Mouse (Mus musculus) spleen, postnatal 4 days (tissue): ENCODE data around the gene Hist2h2ab.
A peak's percentile ranks its signal among the peaks of the same experiment; 100 is the strongest.
"Not testable (repeated sequence)": the region's sequence is repeated elsewhere in the genome, so short reads cannot be mapped to it uniquely, and the experiment has no call there.

Source experiments
- DNase-seq, 2 experiments: peaks; one replicate each; pipeline ENCODE4 v3.0.0; 2022; ENCODE audit warnings: low spot score in 2 of 2

Gene Hist2h2ab

DNA sequence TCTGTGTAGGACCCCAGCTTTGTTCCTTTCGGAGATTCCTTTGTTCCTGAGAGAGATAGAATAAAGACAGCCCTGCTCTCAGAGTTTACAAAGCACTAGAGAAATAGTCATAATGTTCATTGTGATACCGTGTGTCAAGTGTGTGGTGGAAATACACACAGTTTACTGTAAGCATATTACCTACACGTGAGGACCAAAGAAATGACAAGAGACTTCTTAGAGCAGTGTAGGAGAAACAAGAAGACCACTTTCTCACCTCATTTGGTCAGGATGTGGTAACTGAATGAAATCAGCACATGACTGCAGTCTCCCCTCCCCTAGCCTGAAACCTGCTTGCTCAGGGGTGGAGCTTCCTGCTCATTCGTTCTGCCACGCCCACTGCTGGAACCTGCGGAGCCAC, 21.5 kb upstream of the Hist2h2ab start:
- no peak for DNase-seq

DNA sequence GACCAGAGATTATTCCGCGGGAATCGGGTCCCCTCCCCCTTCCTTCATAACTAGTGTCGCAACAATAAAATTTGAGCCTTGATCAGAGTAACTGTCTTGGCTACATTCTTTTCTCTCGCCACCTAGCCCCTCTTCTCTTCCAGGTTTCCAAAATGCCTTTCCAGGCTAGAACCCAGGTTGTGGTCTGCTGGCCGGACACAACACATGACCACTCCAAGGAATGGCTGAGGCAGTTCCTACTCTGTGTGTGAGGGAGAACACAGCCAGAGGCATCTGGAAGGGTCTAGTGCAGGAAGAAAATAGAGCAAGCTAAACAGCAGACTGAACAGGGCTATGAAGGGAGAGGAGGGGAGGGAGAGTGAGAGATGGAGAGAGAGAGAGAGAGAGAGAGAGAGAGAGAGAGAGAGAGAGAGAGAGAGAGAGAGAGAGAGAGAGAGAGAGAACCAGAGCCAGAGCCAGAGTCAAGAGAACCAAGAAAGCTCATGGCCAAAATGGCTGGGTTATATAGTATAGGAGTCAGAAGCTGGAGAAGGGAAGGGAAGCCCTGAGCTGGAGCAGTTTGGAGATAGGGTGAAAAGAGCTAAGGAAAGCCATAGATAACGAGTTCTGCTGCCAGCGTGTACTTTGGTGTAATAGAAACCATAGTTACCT, 20.9 kb upstream of the Hist2h2ab start:
- DNase-seq: not testable (repeated sequence)

DNA sequence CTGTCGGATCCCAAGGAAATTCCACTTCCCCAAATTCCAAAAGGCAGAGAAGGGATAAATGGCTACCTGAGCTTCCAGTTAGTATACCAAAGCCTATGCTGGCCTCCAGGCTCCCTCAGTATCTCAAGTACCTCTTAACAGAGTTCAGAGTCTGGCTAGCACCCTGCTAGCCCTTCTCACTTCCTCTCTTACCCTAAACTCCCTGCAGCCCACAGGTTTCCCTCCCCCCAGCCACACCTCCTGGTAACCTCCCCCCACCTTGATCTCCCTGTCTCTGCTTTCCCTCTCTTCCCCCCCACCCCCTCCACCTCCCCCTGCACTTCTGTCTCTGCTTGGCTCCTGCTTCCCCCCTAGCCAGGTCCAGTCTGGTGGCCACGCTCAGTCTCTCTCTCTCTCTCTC, 19.9 kb upstream of the Hist2h2ab start:
- DNase-seq: no peak

DNA sequence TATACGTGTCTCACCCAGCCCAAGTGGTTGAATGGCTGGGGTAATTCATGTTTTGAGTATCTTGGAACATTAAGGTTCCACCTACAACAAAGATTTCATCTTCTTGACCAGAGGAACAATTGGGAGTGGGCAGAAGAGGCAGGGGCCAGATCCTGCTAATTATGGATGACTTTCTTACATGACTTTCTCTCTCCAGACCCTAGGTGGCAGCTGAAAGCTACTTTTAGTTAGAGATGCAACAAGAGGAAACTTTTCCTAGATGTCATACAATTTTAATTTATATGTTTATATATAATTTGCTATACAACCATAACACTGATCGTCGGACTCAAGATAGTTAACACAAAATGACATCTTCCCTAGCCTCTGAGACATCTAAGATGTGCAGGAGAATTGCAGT, 11.8 kb upstream of the Hist2h2ab start:
- DNase-seq: no peak

DNA sequence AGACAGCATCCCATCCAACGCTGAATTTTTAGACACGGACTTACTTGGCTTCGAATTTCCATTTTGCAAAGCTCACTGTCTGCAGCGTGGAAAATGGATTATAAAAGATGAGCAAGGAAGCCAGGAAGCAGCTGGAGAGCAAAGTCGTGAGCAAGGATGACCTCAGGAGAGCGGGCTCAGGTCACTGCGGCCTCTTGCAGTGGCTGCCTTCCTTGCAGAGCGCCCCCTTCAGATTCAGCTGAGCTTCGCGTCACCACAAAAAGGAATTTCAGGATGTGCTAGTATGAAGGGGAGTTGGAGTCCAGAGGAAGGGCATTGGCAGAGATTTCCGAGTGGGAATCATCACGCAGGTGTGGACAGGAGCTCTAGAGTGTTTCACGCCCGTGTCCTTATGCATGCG, 10.4 kb upstream of the Hist2h2ab start:
- DNase-seq: no peak

DNA sequence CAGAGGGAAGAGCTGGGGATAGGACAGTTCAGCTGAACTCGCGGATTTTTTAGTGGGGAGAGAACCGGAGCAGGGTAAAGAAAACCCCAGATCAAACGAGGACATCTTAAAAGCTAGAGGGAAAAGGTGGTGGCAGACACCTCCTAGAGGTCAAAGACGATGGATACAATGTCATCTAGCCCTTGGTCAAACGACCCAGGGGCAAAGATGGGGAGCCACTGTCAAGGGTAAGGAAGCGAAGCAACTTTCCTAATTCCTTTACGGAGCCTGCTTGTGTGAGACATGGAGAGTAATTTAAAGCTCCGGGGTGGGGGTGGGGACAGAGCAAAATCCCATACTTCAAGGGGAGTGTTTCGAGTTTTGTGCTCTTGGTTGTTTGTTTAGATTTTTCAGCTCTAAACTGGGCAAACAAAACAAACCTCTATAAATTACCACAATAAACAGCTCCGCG, 449 bp upstream of the Hist2h2ab start:
- DNase-seq: peak in 1 of 2 experiments; percentile 37

DNA sequence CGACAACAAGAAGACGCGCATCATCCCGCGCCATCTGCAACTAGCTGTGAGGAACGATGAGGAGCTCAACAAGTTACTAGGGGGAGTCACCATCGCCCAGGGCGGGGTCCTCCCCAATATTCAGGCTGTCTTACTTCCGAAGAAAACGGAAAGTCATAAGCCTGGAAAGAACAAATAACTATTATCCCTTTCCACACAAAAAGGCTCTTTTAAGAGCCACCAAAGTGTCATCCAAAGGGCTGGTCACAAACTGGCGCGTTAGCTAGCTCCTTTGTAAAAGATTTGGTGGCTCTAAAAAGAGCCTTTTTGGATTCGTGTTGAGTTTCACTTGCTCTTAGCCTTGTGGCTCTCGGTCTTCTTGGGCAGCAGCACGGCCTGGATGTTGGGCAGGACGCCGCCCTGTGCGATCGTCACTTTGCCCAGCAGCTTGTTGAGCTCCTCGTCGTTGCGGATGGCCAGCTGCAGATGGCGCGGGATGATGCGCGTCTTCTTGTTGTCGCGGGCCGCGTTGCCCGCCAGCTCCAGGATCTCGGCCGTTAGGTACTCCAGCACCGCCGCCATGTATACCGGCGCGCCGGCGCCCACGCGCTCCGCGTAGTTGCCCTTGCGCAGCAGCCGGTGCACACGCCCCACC, 583 bp downstream of the Hist2h2ab start:
- not testable (repeated sequence) for DNase-seq

DNA sequence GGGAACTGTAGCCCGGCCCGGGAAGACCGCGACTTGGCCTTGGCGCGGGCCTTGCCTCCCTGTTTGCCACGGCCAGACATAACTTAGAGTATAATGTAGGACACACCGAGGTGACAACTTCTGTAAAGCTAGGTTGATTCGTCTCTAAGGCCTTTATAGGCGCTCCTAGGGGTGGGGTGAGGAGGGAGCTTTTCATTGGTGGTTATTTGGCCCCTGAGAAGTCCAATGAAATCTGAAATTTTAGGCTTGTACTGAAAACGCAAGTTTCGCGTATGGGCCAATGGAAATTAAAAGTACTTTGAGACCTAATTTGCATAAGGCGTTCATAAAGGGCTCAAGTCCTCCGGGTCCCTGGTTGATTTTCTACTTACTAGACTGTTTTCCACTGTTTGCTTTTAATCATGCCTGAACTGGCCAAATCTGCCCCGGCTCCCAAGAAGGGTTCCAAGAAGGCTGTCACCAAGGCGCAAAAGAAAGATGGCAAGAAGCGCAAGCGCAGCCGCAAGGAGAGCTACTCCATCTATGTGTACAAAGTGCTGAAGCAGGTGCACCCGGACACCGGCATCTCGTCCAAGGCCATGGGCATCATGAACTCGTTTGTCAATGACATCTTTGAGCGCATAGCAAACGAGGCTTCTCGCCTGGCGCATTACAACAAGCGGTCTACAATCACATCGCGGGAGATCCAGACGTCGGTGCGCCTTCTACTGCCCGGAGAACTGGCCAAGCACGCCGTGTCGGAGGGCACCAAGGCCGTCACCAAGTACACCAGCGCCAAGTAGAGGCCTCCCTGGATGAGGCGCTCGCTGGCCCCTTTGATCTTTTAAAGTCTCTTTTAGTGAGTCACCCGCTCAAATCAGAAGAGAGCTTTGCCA, 1.3 kb downstream of the Hist2h2ab start, which contains the start of the genes Hist2h2ac and Hist2h2be:
TSS of gene Hist2h2ac (minus strand) at position 116 of the 875 bp plus-strand sequence.
TSS of gene Hist2h2be (plus strand) at position 355 of the 875 bp plus-strand sequence.
- peak; percentile 90 to 93 for DNase-seq

DNA sequence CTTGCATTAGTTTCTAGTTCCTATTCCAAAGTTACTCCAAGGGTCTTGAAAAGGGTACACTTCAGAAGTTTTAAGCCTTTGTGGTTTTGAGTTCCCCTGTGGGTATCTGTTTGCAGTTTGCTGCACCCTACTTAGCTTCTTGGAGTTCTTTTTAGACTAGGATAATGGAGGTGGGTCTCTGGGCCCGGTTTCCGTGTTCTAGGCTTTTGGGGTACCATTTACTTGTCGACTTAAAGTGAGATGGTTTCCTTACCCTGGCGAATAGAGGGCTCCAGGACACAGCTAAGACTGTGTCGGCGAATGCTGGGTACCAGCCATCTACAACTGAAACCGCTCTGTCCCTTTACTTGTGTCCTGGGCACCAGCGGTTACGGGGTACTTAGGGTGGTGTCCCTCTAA, 2.0 kb downstream of the Hist2h2ab start:
- peak; percentile 51 to 71 for DNase-seq

DNA sequence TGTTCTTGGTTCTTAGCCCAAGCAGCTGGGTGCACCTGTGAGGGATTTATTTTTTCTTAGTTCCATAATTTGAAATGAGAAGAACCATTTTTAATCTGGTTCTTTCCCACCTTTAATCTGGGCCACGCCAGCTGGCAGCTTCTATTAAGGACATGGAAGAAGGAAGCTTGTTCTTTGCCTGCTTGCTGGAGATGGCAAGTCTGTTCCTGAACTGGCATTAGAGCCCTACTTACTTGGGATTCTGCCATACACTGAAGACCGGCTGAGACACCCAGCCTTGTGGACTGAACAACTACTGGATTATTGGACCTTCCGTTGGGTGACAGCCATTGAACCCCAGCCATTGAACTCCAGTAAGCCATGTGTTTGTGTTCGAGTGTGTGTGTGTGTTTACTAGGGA, 3.1 kb downstream of the Hist2h2ab start:
- DNase-seq: no peak

DNA sequence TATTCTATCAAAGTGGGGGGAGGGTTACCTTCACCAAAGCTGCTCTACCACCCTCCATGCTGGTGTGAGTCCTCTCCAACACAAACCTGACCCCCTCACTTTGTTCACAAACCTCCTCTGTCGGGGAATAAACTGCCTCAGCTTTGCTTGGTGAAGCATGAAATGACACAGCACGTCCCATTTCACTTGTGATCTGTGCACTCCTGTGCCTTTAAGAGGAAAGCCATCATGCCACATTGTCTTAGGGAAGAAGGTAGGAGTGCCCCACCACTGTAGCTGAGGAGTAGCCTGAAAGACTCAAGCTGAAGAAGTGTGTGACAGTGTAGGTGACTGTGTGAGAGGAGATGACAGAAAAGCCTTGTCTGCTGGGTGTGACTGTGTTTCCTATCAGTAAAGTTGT, 5.8 kb downstream of the Hist2h2ab start:
- no peak for DNase-seq

DNA sequence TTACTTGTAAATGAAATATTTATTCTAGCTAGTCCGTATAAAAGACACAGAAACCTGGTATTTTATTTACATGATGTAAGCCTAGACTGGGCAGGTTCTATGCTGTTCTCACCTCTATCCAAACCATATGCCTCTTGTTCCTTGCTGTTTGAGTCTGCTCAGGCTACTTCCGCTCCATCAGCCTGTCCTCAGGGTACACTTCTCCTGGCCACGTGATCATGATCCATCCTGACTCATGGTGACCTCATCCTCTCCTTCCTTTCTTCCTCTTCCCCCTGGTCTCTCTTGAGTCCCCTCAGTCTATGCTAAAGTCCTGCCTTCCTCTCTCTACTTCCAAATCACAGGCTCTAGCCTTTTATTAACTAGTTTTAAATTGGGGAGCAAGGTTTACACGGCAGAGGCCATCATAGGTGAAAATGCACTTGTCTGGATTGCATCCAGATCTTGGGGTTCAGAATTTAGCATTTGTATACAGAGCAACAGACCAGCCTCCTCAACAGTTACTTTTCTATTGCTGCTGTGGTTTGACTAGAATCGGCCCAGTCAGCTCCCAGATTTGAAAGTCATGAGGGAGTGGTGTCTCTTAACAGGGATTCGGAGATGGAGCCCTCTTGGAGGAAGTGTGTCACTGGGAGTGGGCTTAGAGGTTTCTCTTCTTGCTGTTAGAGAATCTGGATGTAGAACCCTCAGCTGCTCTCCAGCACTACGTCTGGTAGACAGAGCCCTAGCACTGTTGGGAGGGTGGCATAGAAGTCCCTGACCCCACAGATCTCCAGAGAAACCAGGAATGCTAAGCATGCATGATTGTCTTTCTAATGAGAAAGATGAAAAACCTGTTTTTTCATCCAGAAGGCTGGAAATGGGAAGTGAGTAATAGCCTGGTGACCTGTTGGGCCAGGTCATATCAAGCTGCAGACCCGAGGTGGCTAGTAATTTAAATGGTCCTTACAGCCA, 7.3 kb downstream of the Hist2h2ab start:
- no peak for DNase-seq

DNA sequence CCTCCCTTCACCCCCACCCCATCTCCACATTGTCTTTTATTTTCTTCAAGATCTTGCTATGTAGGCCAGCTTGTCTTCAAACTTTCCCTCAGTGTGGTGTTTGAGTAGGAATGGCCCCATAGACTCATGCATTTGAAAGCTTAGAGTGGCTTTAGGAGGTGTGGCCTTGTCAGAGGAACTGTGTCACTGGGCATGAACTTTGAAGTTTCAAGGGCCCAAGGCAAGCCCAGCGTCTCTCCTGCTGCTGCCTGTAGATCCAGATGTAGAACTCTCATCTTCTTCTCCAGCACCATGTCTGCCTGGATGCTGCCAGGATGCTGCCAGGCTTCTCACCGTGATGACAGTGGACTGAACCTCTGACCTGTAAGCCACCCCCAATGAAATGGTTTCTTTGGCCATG, 9.2 kb downstream of the Hist2h2ab start:
- DNase-seq: no peak

DNA sequence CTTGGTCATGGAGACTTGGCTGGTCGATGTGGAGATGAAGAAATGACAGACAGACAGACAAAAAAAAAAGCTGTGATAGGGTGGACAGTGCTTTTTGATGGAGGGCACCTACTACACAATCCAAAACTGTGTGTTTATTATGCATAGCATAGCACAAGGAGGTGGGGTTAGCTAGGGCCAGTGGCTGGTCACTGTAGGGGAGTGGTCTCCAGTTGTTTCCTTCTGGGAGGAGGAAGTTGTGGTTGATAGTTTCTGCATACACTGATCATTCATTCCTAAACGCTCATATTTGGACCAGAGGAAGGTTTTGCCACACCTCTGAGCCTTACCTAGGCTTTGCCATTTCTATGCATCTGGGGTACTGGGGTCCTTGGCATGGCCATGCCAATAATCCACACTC, 10.7 kb downstream of the Hist2h2ab start:
- DNase-seq: no peak

DNA sequence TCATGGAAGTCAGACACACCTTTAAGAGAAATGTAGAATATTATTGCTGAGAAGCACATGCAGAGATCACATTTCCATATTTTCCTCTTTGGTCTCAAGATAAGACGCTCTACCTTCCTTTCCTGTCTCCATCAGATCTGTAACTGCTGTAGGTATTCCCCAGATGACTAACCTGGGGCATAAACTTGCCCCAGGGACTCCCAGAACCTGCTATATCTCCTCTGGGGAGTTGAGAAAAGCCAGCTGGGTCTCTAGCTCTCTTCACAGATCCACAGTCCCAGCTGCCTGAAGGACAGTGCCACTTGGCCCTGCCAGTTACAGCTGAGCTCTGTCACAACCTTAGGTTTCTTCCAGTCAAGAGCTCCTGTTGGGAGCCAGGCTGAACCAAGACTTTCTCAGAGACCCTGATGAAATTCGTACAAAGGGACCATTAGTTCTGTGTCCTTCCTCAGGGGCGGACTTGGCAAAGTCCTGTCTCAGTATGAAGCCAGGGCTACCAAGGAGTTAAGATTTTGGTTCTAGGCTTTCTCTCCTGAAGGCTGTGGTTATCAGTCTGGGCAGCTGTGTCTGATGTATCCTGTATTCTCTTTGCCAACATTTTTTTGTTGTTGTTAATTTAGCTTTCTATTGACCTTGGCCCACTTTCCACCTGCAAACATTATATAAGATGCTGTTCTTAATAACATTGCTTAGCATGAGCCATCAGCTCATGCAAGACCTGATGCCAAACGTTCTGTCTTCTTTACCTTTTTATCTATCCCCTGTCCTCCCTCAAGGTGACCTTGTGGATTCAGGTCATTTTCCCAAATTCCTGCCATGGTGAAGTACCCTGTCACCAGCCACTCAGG, 11.5 kb downstream of the Hist2h2ab start:
- DNase-seq: no peak

DNA sequence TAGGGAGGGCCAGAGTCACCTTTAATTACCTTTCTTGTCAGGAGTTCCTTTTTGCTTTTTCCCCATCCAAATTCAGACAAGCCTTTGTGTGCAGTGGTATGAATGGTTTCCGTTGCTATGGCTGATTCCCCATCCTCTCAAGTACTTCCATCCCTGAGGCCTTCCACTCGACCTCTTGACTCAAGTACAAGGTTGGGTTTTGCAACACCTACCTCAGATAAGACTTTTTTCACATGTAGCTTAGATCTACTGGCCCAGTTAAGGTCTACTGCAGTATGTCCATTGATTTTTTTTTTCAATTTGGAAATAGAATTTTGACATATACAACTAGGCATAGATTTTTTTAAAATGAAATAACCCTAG, 12.1 kb downstream of the Hist2h2ab start:
- no peak for DNase-seq

DNA sequence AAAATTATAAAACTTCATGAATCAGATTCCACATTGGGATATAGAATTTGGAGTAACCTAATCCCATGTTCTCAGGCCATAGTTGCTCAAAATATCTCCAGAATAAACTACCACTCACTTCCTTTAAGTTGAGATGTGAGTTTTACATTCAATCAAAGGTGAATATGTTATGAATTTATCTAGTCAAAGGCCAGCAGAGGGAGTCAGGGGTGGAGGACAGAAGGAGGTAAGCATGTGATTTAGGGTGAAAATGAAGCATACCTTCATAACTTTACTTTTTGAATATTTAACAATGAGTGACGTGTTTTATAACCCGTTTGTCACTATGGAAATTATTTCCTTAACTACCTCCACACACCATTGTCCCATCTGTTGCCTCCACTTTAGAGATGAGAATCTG, 15.2 kb downstream of the Hist2h2ab start:
- DNase-seq: no peak

DNA sequence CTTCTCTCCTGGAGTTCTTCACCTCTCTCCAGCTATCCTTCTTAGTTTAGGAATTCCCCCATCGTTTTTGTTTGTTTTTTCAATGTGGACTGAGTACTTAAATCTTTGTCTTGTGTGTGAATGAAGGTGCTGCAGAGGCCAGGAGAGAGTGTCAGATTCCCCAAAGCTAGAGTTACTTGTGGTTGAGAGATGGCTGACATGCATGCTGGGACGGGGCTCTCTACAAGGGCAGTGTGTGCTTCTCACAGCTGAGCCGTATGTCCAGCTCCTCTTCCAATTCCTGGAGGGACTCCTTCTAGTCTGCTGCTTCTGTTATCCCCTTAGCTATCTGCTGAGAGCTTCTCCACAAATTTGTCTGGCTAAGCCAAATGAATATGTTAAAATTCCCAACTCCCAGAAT, 16.2 kb downstream of the Hist2h2ab start:
- no peak for DNase-seq

DNA sequence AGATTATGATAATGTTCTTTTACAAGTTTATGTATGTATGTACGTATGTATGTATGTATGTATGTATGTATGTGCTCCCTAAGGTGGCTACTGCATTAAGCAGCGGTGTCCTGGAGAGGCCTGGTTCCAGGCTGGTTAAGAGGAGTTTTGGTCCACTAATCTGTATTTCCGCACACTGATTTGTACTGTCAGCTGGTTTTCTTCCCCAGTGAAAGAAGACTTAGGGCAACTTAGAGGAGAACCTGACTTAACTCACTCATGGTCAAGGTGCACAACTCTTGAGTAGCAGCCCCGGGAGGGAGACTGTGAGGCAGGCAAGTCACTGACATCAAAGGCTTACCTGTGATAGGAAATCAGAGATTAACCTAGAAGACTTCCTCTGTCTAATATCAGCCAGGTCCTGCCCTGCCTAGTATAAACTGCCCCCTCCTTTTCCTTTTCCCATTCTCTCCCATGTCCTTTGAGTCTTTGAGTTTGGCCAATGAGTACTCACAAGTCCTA, 17.2 kb downstream of the Hist2h2ab start:
- DNase-seq: no peak

DNA sequence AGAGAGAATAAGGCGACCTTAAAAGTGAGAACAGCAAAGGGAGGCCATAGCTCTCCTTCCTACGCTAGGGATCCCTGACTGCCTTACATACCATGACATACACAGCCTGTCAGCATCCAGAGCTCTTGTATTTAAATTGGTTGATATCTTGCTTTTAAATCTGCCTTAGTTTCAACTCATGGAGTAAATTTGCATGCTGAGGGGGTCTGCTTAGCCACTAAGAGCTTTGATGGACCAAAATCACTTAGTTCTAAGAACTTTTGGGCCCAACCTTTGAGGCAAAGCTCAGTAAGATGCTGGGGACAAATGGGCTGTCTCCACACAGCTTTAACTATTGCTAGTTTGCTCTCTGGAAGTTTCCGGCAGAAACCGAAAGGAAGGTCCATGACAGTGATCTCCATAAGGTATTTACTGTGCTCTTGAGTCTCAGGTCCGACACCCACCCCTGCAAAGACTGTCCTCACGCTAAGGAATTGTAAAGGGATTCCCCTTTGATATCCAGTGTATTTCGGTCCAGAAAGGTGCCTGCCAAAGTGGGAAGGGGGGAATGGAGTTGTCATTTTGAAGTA, 17.8 kb downstream of the Hist2h2ab start:
- peak; percentile 52 to 72 for DNase-seq
